Mouse (Mus musculus) ovary, postnatal 10 days (tissue): ENCODE data around the gene Rhoa.

ENCODE experiments used
- DNase-seq: peaks from one replicate; pipeline ENCODE4 v3.0.0; 2022; ENCODE audit warnings: low spot score

Rhoa gene

DNA sequence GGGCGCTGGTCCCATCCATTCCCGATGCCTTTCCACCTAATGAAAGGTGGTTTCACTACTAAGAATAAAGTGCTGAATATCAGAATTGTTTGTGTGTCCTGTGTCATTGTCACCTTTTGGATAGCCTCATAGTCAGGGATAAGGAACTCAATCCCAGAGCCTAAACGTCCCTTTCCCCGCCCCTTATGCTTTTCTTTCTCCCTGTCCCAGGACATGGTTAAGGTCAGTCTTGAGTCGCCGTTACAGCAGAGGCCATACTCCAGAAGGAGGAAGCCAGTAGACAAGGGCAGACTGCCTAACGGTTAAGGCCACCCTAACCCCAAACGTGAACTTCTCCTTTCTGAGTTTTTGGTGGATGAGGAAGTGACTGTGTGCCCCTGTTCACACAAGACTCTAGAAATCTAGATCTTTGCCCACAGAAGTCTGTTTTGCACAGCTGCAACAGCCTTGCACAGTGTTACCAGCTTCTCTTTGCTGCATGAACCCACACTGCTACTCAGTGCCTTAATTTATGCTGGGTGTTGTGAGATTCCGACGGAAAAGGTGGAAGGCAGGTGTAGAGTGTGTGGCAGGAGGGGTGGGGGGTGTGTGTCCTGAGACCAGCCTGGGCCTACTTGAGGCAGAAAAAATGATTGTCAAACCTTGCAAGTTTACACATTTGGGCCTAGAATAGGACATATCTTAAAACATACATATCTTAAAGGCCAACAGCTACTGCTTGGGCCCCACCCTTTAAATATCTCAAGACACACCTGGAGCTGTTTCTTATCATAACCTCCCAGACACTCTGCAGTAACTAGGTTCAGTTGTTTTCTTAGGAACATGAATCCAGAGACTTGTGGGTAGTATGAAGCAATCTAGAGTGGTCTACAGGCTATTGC lies 34.6 kb downstream of the Rhoa start:
- no peak for DNase-seq

- DNase-seq: no peak
These were observed 35.2 kb downstream of the Rhoa start for GRCm38 (mm10) chr9:108341139-108341475.

DNA sequence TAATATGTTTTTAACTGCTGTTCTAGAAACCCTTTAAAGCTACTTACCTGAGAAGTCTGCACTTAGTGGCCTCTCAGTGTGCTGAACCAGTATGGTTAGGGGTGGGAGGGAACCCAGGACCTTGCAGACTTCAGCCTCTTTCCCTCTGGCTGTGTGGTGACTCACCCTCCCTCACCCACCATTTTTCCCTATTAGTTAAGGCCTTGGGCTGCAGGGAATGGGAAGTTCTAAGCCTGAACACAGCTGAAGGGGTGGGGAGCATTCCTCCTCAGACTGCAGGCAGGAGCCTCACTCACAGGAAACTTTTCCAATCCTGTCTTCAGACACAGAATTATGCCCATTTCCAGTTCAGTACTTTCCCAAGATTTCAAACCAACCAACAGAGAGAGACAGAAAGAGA lies 35.9 kb downstream of the Rhoa start:
- DNase-seq: no peak

GRCm38 (mm10) chr9:108342301-108342831 lies 36.4 kb downstream of the Rhoa start:
- DNase-seq: no peak

GRCm38 (mm10) chr9:108343331-108343730 lies 37.4 kb downstream of the Rhoa start:
- DNase-seq: no peak

- no peak for DNase-seq
These were observed 37.9 kb downstream of the Rhoa start for GRCm38 (mm10) chr9:108343835-108344234.

- no peak for DNase-seq
These were observed 38.5 kb downstream of the Rhoa start for GRCm38 (mm10) chr9:108344471-108344870.

DNA sequence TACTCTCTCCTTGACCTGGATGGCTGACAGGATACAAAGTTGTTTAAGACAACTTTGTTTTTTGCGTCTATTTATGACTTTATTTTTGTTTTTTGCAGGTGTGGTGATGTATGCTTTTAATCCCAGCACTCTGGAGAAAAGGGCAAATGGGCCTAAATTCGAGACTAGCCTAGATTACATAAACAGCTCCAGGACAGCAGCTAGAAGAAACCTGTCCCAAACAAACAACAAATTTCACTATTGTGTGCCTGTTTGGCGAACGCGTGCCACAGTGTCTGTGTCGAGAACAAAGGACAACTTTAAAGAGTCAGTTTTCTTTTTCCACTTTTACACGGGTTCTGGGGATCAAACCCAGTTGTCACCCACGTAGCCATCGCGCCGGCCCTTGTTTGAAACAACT lies 41.1 kb downstream of the Rhoa start:
- no peak for DNase-seq

DNA sequence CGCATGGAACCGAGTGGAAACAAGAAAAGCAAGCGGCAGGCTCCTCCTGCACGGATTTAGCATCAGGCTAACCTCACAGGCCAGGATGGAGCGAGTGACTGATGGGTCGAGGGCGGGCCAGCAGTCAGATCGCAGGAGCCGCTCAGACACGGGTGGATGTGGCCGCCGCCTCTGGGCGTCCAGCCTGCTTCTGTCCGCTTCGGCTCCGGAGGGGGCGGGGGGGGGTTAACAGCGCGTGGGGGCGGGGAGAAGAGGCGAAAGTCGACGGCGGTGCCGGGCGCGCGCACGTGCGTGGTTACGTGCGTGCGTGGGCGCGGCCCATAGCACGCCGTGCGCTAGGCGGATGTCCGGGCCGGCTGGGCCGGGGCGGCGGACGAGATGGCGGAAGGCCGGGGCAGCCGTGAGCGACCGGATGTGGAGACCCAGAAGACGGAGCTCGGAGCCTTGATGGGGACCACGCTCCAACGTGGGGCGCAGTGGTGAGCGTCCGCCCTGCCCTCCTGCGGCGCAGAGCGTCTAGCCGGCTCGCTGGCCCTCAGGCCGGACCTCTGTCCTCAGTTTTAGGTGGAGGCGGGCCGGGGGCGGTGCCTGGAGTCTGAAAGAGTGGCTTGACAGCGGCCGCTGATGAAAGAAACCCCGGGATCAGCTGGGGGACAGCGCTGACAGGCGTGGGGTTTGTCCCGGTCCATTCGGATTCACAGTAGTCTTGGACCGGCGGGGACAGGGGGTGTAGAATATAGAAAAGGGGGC lies 41.8 kb downstream of the Rhoa start, which contains the start of gene Usp4:
Usp4 (plus strand) TSS at position 314 of the 750 bp plus-strand sequence.
- DNase-seq: peak; percentile 62

DNA sequence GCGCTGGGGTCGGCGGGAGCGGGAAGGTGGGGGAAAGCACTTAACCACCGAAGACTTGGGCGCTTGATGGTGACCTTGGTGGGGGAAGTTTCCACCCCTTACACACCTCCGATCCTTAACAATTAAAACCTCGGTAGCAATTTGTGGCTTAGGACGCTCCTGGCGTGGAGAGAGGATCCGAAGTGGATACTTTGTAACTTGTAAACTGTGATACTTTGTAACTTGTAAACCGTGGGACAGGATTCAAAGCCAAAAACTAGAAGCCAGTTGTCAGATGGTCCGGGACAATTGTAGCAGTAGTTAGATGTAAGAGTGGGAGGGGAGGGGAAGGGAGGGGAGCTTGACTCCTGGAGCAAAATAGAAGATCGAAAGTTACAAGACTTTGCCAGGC lies 42.4 kb downstream of the Rhoa start:
- no peak for DNase-seq

DNA sequence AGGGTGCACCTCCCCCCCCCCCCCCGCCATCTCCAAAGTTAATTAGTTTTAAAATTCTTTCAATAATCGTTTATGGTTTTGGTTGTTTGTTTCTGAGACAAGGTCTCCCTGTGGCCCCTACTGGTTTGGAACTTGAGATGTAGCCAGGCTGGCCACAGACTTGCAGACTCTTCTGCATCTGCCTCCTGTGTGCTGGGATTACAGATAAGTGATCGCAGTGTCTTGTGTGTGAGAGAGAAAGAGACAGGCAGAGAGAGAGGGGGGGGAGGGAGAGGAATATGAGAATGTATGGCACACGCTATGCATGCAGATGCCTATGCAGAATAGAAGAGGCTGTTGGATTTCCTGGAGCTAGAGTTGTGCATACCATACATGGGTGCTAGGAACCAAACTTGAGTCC lies 43.8 kb downstream of the Rhoa start:
- no peak for DNase-seq

DNA sequence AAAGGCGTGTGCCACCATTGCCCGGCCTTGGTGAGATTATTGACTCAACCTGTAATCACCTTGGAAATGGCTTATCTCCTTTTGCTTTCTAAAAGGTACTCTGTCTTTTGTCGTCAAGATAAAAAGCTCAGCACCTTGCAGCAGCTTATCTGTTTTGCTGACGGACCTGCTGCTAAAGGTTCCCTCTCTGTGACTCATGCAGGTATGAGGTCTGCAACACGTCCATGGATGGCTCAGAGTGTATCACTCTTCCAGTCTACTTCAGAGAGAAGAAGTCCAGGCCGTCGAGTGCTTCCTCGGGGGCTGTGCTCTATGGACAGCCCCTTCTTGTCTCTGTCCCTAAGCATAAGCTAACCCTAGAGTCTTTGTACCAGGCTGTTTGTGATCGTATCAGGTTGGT lies 72.3 kb downstream of the Rhoa start:
- no peak for DNase-seq

DNA sequence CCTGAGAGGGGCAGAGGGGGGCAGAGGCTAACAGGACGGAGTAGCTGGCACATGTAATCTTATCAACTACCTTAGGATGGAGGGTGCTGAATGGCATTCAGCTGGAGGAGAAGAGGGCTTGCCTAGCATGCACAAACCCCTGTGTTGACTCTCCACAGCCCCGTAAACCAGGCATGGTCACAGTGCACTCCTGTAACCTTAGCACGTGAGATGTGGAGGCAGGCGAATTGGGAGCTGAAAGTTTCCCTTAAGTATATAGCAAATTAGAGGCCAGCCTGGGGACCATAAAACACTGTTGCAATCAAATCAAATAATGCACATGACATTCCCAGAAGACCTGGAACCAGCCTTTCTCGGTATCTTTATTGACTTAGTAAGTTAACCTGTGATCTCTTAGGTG lies 72.8 kb downstream of the Rhoa start:
- no peak for DNase-seq

- DNase-seq: no peak
These were observed 73.4 kb downstream of the Rhoa start for GRCm38 (mm10) chr9:108379294-108379693.

- DNase-seq: no peak
These were observed 75.5 kb downstream of the Rhoa start for GRCm38 (mm10) chr9:108381382-108381781.

- DNase-seq: no peak
These were observed 79.1 kb downstream of the Rhoa start for GRCm38 (mm10) chr9:108385006-108385405.

- DNase-seq: no peak
These were observed 80.9 kb downstream of the Rhoa start for GRCm38 (mm10) chr9:108386816-108387215.
